Mouse (Mus musculus): ENCODE data around the gene Trip12. TPM values are rescaled to one million over a fixed set of nuclear protein-coding genes. Genes with fewer than 3 reads are reported as not detected.

Gene Trip12
- polyA plus RNA-seq, 1 experiment from 2014 or later, result 67.4 TPM

DNA sequence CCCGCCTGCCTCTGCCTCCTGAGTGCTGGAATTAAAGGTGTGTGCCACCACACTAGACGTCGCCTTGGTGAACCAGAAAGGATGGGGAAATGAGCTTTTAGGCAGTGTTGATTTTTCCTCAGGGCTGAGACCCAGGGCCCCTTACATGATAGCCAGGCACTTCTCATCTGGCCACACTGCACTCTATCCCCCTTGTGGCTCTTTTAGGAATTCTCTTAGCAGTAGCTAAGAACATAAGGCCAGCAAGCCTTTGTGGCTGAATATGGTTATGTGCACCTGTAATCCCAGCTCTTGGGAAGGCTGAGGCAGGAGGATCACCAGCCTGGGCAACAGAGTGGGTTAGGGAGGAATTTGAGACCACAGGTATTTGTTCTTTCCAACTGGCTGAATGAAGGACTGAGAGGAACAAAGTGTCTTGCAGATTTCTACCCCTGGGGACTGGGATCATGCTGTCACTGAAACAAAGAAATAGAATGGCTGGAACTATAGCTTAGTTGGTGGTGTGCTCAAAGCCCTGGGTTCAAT is 26.5 kb upstream of the Trip12 start:
- Histone ChIP-seq H3K4me3 (ENCODE audit: low read depth, low read length) (no peak overlapping the region), H3K4me2 (ENCODE audit: low read depth, low read length) (no peak overlapping the region), H3K9me3 (ENCODE audit: control insufficient read depth, low read length) (no peaks in the 10 kb centered on the region), H3K36me3 (ENCODE audit: control insufficient read depth, insufficient read depth, low read length) (no peaks in the 10 kb centered on the region), H3K9ac (replicated peaks; ENCODE audit: low read depth, low read length) (no peak overlapping the region), H3K27ac (ENCODE audit: low read depth, low read length) (no peak overlapping the region), H3K4me1 (ENCODE audit: control insufficient read depth, insufficient read depth, low read length) (no peaks in the 10 kb centered on the region), H3K27me3 (ENCODE audit: control insufficient read depth, insufficient read depth, low read length) (no peaks in the 10 kb centered on the region)
- ATAC-seq (ENCODE audit: low read depth), result no peak
- WGBS, result 96% methylated on average over 3 of the region's 3 CpGs

GRCm38 (mm10) chr1:84866231-84866630 is 25.9 kb upstream of the Trip12 start:
- Histone ChIP-seq H3K27ac (ENCODE audit: low read depth, low read length) (no peak overlapping the region), H3K4me3 (ENCODE audit: low read depth, low read length) (no peak overlapping the region), H3K36me3 (ENCODE audit: control insufficient read depth, insufficient read depth, low read length) (no peaks in the 10 kb centered on the region), H3K4me1 (ENCODE audit: control insufficient read depth, insufficient read depth, low read length) (no peaks in the 10 kb centered on the region), H3K9me3 (ENCODE audit: control insufficient read depth, low read length) (no peaks in the 10 kb centered on the region), H3K4me2 (ENCODE audit: low read depth, low read length) (no peak overlapping the region), H3K9ac (replicated peaks; ENCODE audit: low read depth, low read length) (no peak overlapping the region), H3K27me3 (ENCODE audit: control insufficient read depth, insufficient read depth, low read length) (no peaks in the 10 kb centered on the region)
- WGBS, result 88% methylated on average over 6 of the region's 6 CpGs
- ATAC-seq (ENCODE audit: low read depth), result no peak

DNA sequence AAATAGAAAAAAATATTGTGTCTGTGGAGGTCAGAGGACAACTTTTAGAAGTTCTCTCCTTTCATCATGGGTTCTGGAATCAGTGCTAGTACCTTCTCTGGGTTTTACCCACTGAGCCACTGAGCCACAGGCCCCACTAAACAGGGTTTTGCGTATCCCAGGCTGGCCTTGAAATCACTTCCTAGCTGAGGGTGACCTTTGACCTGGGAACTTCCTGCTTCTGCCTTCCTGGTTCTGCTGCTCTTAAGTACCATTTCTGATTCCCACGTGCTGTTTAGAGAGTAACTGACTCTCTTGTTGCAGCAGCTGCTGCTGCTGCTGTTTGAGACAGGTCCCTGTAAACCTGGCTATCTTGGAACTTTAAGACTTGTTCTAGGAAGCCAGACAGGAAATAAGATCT is 24.3 kb upstream of the Trip12 start:
- no peak overlapping the region for H3K4me3 ChIP-seq (ENCODE audit: low read depth, low read length)
- ATAC-seq (ENCODE audit: low read depth), result no peak
- no peaks in the 10 kb centered on the region for H3K9me3 ChIP-seq (ENCODE audit: control insufficient read depth, low read length)
- WGBS, result 69% methylated on average over 2 of the region's 2 CpGs
- H3K4me2 ChIP-seq (ENCODE audit: low read depth, low read length), result no peak overlapping the region
- H3K36me3 ChIP-seq (ENCODE audit: control insufficient read depth, insufficient read depth, low read length), result no peaks in the 10 kb centered on the region
- no peak overlapping the region for H3K9ac ChIP-seq (replicated peaks; ENCODE audit: low read depth, low read length)
- H3K27me3 ChIP-seq (ENCODE audit: control insufficient read depth, insufficient read depth, low read length), result no peaks in the 10 kb centered on the region
- no peaks in the 10 kb centered on the region for H3K4me1 ChIP-seq (ENCODE audit: control insufficient read depth, insufficient read depth, low read length)
- no peak overlapping the region for H3K27ac ChIP-seq (ENCODE audit: low read depth, low read length)

GRCm38 (mm10) chr1:84861255-84861630 is 20.9 kb upstream of the Trip12 start:
- WGBS, result 73% methylated on average over 1 of the region's 1 CpGs
- Histone ChIP-seq H3K4me3 (ENCODE audit: low read depth, low read length) (no peak overlapping the region), H3K27ac (ENCODE audit: low read depth, low read length) (no peak overlapping the region), H3K9me3 (ENCODE audit: control insufficient read depth, low read length) (no peaks in the 10 kb centered on the region), H3K36me3 (ENCODE audit: control insufficient read depth, insufficient read depth, low read length) (no peaks in the 10 kb centered on the region), H3K9ac (replicated peaks; ENCODE audit: low read depth, low read length) (no peak overlapping the region), H3K4me2 (ENCODE audit: low read depth, low read length) (no peak overlapping the region), H3K27me3 (ENCODE audit: control insufficient read depth, insufficient read depth, low read length) (no peaks in the 10 kb centered on the region), H3K4me1 (ENCODE audit: control insufficient read depth, insufficient read depth, low read length) (no peaks in the 10 kb centered on the region)
- no peak for ATAC-seq (ENCODE audit: low read depth)

DNA sequence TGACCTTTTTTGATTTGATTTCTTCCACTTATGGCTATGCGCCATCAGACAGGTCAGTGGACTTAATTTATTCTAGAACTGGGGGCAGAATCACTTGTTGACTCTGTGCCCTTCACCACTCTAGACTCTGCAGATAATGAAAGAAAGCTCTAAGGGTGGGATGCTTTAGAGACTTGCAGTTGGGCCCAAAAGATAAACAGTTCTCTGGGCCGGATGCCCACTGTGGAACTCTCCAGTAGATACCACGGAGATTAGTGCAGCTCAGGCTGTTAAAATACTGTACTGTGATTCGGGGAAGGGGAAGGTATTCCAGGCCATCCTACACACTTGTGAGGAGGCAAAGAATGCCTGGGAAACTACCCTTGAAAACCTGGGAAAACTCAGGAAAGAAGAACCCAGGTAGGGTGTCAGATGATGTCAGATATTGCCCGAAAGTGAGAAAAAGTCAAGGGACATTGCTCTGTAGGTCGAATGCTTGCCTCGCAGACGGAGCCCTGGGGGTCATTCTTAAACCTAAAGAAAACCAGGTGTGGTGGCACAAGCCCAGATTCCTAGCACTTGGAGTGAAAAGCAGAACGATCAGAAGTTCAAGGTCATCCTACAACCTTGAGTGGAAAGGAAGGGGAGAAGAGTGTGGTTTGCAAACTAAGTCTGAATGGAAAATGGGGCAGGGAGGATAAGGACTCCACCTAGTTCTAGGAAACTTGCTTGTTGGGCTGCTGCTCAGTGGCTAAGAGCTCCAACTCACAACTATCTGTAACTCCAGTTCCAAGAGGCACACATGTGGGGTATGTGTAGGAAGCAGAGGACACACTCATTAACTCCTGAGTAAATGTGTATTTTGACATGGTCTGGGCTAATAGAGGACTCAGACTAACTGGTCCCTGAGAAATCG is 20.3 kb upstream of the Trip12 start:
- ATAC-seq (ENCODE audit: low read depth), result no peak
- Histone ChIP-seq H3K9ac (replicated peaks; ENCODE audit: low read depth, low read length) (no peak overlapping the region), H3K4me3 (ENCODE audit: low read depth, low read length) (no peak overlapping the region), H3K27me3 (ENCODE audit: control insufficient read depth, insufficient read depth, low read length) (no peaks in the 10 kb centered on the region), H3K4me2 (ENCODE audit: low read depth, low read length) (no peak overlapping the region), H3K36me3 (ENCODE audit: control insufficient read depth, insufficient read depth, low read length) (no peaks in the 10 kb centered on the region), H3K9me3 (ENCODE audit: control insufficient read depth, low read length) (no peaks in the 10 kb centered on the region), H3K4me1 (ENCODE audit: control insufficient read depth, insufficient read depth, low read length) (no peaks in the 10 kb centered on the region), H3K27ac (ENCODE audit: low read depth, low read length) (no peak overlapping the region)
- WGBS, result 86% methylated on average over 10 of the region's 10 CpGs

- Histone ChIP-seq H3K4me2 (ENCODE audit: low read depth, low read length) (no peak overlapping the region), H3K4me3 (ENCODE audit: low read depth, low read length) (no peak overlapping the region)
- 94% methylated on average over 6 of the region's 6 CpGs for WGBS
Observed at GRCm38 (mm10) chr1:84859597-84859996, 19.3 kb upstream of the Trip12 start.

DNA sequence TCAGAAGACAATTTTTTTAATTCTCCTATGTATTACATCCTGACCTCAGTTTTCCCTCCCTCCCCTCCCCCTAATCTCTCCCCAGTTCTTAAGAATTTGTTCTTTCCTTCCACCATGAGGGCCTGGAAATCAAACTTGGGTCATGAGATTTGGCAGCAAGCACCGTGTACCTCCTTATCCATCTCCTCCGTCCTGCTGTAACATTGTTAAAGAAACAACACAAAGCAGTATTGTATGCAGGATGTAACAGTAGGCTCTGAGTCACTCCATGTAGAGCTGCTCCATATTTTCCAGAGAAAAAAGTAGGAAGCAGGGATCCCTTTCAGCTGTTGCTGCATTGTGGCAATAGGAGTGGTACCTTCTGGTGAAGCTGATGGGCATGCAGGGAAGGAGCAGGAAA is 15.4 kb upstream of the Trip12 start:
- Histone ChIP-seq H3K9me3 (ENCODE audit: control insufficient read depth, low read length) (no peaks in the 10 kb centered on the region), H3K4me1 (ENCODE audit: control insufficient read depth, insufficient read depth, low read length) (no peaks in the 10 kb centered on the region), H3K9ac (replicated peaks; ENCODE audit: low read depth, low read length) (no peak overlapping the region), H3K4me3 (ENCODE audit: low read depth, low read length) (no peak overlapping the region), H3K36me3 (ENCODE audit: control insufficient read depth, insufficient read depth, low read length) (no peaks in the 10 kb centered on the region), H3K4me2 (ENCODE audit: low read depth, low read length) (no peak overlapping the region), H3K27ac (ENCODE audit: low read depth, low read length) (no peak overlapping the region), H3K27me3 (ENCODE audit: control insufficient read depth, insufficient read depth, low read length) (no peaks in the 10 kb centered on the region)
- 81% methylated on average over 2 of the region's 2 CpGs for WGBS
- ATAC-seq (ENCODE audit: low read depth), result no peak

More at GRCm38 (mm10) chr1:84859597-84859996, 19.3 kb upstream of the Trip12 start:
- Histone ChIP-seq H3K27ac (ENCODE audit: low read depth, low read length) (no peak overlapping the region), H3K9me3 (ENCODE audit: control insufficient read depth, low read length) (no peaks in the 10 kb centered on the region), H3K27me3 (ENCODE audit: control insufficient read depth, insufficient read depth, low read length) (no peaks in the 10 kb centered on the region), H3K9ac (replicated peaks; ENCODE audit: low read depth, low read length) (no peak overlapping the region), H3K4me1 (ENCODE audit: control insufficient read depth, insufficient read depth, low read length) (no peaks in the 10 kb centered on the region), H3K36me3 (ENCODE audit: control insufficient read depth, insufficient read depth, low read length) (no peaks in the 10 kb centered on the region)
- ATAC-seq (ENCODE audit: low read depth), result no peak

GRCm38 (mm10) chr1:84854966-84855365 is 14.7 kb upstream of the Trip12 start:
- no peaks in the 10 kb centered on the region for H3K4me1 ChIP-seq (ENCODE audit: control insufficient read depth, insufficient read depth, low read length)
- H3K4me3 ChIP-seq (ENCODE audit: low read depth, low read length), result no peak overlapping the region
- no peaks in the 10 kb centered on the region for H3K9me3 ChIP-seq (ENCODE audit: control insufficient read depth, low read length)
- no peak overlapping the region for H3K4me2 ChIP-seq (ENCODE audit: low read depth, low read length)
- no peak overlapping the region for H3K27ac ChIP-seq (ENCODE audit: low read depth, low read length)
- H3K9ac ChIP-seq (replicated peaks; ENCODE audit: low read depth, low read length), result no peak overlapping the region
- ATAC-seq (ENCODE audit: low read depth), result no peak
- no peaks in the 10 kb centered on the region for H3K36me3 ChIP-seq (ENCODE audit: control insufficient read depth, insufficient read depth, low read length)
- no peaks in the 10 kb centered on the region for H3K27me3 ChIP-seq (ENCODE audit: control insufficient read depth, insufficient read depth, low read length)
- whole genome bisulfite sequencing, result 88% methylated on average over 2 of the region's 2 CpGs

DNA sequence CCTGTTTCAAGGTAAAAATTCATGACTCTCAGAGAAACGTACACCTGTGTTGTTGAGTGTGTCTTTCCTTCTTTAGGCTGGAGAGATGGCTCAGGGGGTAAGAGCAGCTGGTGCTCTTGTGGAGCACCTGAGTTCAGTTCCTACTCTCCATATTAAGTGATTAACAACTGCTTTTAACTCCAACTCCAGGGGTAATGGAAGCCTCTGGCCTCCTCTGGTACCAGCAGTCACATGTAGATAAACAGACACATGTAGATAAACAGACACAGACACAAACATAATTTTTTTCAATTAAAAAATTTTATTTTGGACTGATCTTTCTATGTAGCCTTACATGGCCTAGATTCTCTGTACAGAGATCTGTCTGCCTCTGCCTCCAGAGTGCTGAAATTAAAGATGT is 13.4 kb upstream of the Trip12 start:
- H3K9me3 ChIP-seq (ENCODE audit: control insufficient read depth, low read length), result no peaks in the 10 kb centered on the region
- H3K4me3 ChIP-seq (ENCODE audit: low read depth, low read length), result no peak overlapping the region
- H3K4me1 ChIP-seq (ENCODE audit: control insufficient read depth, insufficient read depth, low read length), result no peaks in the 10 kb centered on the region
- H3K27me3 ChIP-seq (ENCODE audit: control insufficient read depth, insufficient read depth, low read length), result no peaks in the 10 kb centered on the region
- no peak overlapping the region for H3K9ac ChIP-seq (replicated peaks; ENCODE audit: low read depth, low read length)
- H3K27ac ChIP-seq (ENCODE audit: low read depth, low read length), result no peak overlapping the region
- no peaks in the 10 kb centered on the region for H3K36me3 ChIP-seq (ENCODE audit: control insufficient read depth, insufficient read depth, low read length)
- ATAC-seq (ENCODE audit: low read depth), result no peak
- 88% methylated on average over 1 of the region's 1 CpGs for WGBS
- H3K4me2 ChIP-seq (ENCODE audit: low read depth, low read length), result no peak overlapping the region
